Mouse (Mus musculus) liver, postnatal 0 days (tissue): Measurements from ENCODE around the gene Ip6k3. TPM values are rescaled to one million over a fixed set of nuclear protein-coding genes. Genes with fewer than 3 reads are reported as not detected.
A peak's percentile ranks its signal among the peaks of the same experiment; 100 is the strongest.

Source experiments
- ATAC-seq: fragments of 200-750 bp; cut with Nextera tagmentation; 2 replicates; pipeline ENCODE4 v1.8.0; 2017; ENCODE audit warnings: mild to moderate bottlenecking, moderate library complexity
- DNase-seq: peaks from one replicate; pipeline ENCODE4 v3.0.0-alpha.2; 2016
- H3K27ac ChIP-seq: fragments of 300-500 bp; sonication (generic); 2 replicates; pipeline ENCODE4 v1.5.1; 2014; ENCODE audit warnings: antibody characterized with exemption, moderate library complexity, mild to moderate bottlenecking, low read depth
- H3K27me3 ChIP-seq: fragments of 300-500 bp; sonication (generic); 2 replicates; pipeline ENCODE4 v1.6.1; 2014; ENCODE audit warnings: low read length, control low read depth, mixed read lengths; ENCODE audit not compliant: insufficient read depth
- H3K36me3 ChIP-seq: fragments of 300-500 bp; sonication (generic); replicated peaks from 2 replicates; pipeline ENCODE4 v1.6.1; 2014; ENCODE audit warnings: mild to moderate bottlenecking, control low read depth, low read length, moderate library complexity, mixed read lengths; ENCODE audit not compliant: insufficient read depth
- H3K4me1 ChIP-seq: fragments of 300-500 bp; sonication (generic); 2 replicates; pipeline ENCODE4 v1.6.1; 2014; ENCODE audit warnings: antibody characterized with exemption, mild to moderate bottlenecking, control low read depth; ENCODE audit not compliant: insufficient read depth
- H3K4me2 ChIP-seq: fragments of 300-500 bp; sonication (generic); 2 replicates; pipeline ENCODE4 v1.6.1; 2014; ENCODE audit warnings: low read depth, mild to moderate bottlenecking, low read length, moderate library complexity, mixed read lengths
- H3K4me3 ChIP-seq: fragments of 300-500 bp; sonication (generic); 2 replicates; pipeline ENCODE4 v1.5.1; 2014; ENCODE audit warnings: low read depth, low read length
- H3K9ac ChIP-seq: fragments of 300-500 bp; sonication (generic); replicated peaks from 2 replicates; pipeline ENCODE4 v1.6.1; 2014; ENCODE audit warnings: mild to moderate bottlenecking, moderate library complexity
- H3K9me3 ChIP-seq: fragments of 300-500 bp; sonication (generic); 2 replicates; pipeline ENCODE4 v1.6.1; 2016; ENCODE audit warnings: mild to moderate bottlenecking, control low read depth, low read length, mixed read lengths
- CTCF ChIP-seq: sonication (generic); IDR thresholded peaks from 2 replicates; pipeline ENCODE4 v1.5.1; 2016; ENCODE audit warnings: antibody characterized with exemption, low read depth
- EP300 ChIP-seq: IDR thresholded peaks from 2 replicates; pipeline ENCODE4 v1.6.1; 2016; ENCODE audit warnings: antibody characterized with exemption, low read depth, mild to moderate bottlenecking
- WGBS: fragments of 180-500 bp; shearing (Covaris S2); extraction: QIAGEN DNeasy Blood & Tissue Kit; methylation state at CpG from one replicate; pipeline ENCODE4 v1.1.7; 2014; ENCODE audit not compliant: insufficient replicate concordance; 5-methylcytosine and 5-hydroxymethylcytosine counted together
- polyA plus RNA-seq: library from polyadenylated mRNA; unstranded; fragments of >200 nt; fragmentation: Nextera tagmentation; extraction: Ambion mirVana; gene quantifications from 2 replicates; pipeline ENCODE4 v1.2.1, GENCODE M21; 2015

Ip6k3 gene
- polyA plus RNA-seq, 1 experiment from 2014 or later: 0.06 TPM

- no peak overlapping the region for H3K4me3 ChIP-seq
- H3K4me2 ChIP-seq: peak overlapping the region; percentile 26; the same call in 1 of the 2 replicates
- peaks cover 16% of the 10 kb centered on the region for H3K4me1 ChIP-seq
- peak; percentile 66 for DNase-seq
- TF ChIP-seq CTCF (no peak), EP300 (peak; percentile 99)
- no peak overlapping the region for H3K9ac ChIP-seq
- no peaks in the 10 kb centered on the region for H3K27me3 ChIP-seq
- peak overlapping the region; percentile 76 for H3K27ac ChIP-seq
- H3K9me3 ChIP-seq: no peaks in the 10 kb centered on the region
- 37% methylated on average over 8 of the region's 8 CpGs for WGBS
- peak; percentile 96 for ATAC-seq
- H3K36me3 ChIP-seq: no peaks in the 10 kb centered on the region
These were observed 14.4 kb downstream of the Ip6k3 start for GRCm38 (mm10) chr17:27152976-27153723.

DNA sequence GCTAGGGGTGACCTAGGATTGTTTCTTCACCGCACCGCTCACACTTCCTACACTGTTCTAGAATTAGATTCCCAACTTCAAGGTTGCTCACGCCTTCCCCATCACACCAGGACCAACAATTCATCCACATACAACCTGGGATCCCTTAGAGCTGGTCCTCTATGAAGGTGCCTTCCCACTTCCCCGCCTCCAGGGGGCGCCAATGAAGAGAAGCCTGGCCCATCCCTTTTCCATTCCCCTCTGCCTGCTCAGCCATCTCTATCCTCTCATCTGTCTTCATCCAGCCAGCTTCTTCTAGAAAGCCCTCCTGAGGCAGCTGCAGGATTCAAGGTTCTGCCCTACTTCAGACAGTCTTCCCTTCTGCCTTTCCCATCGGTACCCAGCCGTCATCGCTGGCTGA lies 16.2 kb downstream of the Ip6k3 start:
- H3K4me3 ChIP-seq: no peak overlapping the region
- H3K4me2 ChIP-seq: no peak overlapping the region
- H3K36me3 ChIP-seq: no peaks in the 10 kb centered on the region
- H3K9ac ChIP-seq: no peak overlapping the region
- H3K4me1 ChIP-seq: peaks cover 16% of the 10 kb centered on the region
- ATAC-seq (no peak), DNase-seq (peak; percentile 78)
- no peak overlapping the region for H3K27ac ChIP-seq
- 70% methylated on average over 8 of the region's 8 CpGs for WGBS
- no peak for TF ChIP-seq EP300
- TF ChIP-seq CTCF: peak; percentile 80
- H3K27me3 ChIP-seq: no peaks in the 10 kb centered on the region
- no peaks in the 10 kb centered on the region for H3K9me3 ChIP-seq

DNA sequence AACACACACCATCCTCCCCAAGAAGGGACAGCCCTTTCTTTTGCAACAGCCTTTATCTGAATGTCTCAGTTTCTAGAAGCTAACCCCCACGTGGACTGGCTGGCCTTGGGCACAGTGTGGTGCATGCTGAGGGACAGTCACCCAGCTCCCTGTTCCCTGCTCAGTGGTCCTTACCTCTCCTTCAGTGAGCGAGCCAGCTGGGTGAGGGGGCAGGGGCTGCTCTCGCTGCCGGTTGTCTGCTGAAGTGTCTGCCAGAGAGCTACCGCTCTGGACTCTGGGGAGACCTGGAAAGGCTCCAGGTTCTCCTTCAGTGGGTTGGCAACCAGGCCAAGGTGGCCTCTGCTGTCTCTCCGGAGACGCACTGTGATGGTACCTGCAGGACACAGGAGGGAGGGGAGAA lies 16.7 kb downstream of the Ip6k3 start:
- no peak overlapping the region for H3K4me3 ChIP-seq
- H3K36me3 ChIP-seq: no peaks in the 10 kb centered on the region
- H3K4me2 ChIP-seq: no peak overlapping the region
- no peak overlapping the region for H3K27ac ChIP-seq
- TF ChIP-seq CTCF (no peak), EP300 (no peak)
- peaks cover 16% of the 10 kb centered on the region for H3K4me1 ChIP-seq
- H3K27me3 ChIP-seq: no peaks in the 10 kb centered on the region
- ATAC-seq: no peak
- H3K9ac ChIP-seq: no peak overlapping the region
- DNase-seq: no peak
- no peaks in the 10 kb centered on the region for H3K9me3 ChIP-seq
- 68% methylated on average over 7 of the region's 7 CpGs for WGBS

DNA sequence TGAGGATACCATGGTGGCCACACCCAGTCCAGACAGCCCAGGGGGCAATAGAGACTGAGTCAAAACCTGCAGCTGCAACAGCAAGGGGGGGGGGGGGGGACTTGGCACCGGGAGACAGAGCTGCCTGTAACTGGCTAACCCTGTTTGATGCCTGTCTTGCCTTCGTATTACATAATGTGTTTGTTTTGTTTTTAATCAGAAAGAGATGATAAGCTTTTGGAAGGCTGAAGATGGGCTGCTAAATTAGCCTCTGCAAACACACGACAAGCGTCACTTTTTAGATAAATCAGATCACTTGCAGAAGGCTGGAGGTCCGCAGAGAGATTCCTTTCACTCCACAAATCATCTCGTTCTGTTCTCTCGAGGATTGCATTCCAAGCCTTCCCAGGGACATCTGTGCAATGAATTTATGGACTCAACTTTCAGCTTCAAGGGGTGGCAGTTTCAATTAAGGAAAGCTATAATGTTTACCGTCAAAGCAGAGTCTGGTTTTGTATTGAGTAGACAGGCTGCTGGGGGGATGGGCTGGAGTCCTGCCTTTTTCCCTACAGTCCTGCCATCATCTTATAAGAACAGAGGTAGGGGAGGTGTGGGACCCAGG lies 21.2 kb downstream of the Ip6k3 start:
- no peak for TF ChIP-seq EP300
- no peak for TF ChIP-seq CTCF
- no peak overlapping the region for H3K4me2 ChIP-seq
- H3K4me3 ChIP-seq: no peak overlapping the region
- WGBS: 27% methylated on average over 8 of the region's 8 CpGs
- no peak for ATAC-seq
- no peaks in the 10 kb centered on the region for H3K9me3 ChIP-seq
- no peak overlapping the region for H3K9ac ChIP-seq
- no peak overlapping the region for H3K27ac ChIP-seq
- no peak for DNase-seq
- H3K36me3 ChIP-seq: no peaks in the 10 kb centered on the region
- no peaks in the 10 kb centered on the region for H3K27me3 ChIP-seq
- no peaks in the 10 kb centered on the region for H3K4me1 ChIP-seq

DNA sequence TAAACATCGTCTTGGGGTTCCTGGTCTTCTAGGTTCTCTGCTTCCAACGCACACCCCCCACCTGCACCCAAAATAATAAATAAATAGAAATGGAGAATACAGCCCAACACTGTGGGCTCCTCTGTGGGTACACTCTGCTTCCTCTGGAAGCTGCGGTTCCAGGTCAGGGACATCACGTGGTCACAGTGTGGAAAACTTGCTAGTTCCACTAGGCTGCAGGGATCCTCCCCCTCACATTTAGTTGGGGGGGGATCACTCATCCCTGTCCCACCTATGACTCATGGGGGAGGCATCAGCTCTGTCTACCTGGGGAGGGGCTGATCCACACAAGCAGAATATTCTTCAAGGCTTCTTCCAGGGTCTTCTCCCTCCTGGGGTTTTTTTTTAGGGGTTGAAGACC lies 23.4 kb downstream of the Ip6k3 start:
- Histone ChIP-seq H3K4me1 (no peaks in the 10 kb centered on the region), H3K4me2 (no peak overlapping the region), H3K27ac (no peak overlapping the region), H3K36me3 (no peaks in the 10 kb centered on the region), H3K27me3 (no peaks in the 10 kb centered on the region), H3K4me3 (no peak overlapping the region), H3K9me3 (no peaks in the 10 kb centered on the region), H3K9ac (no peak overlapping the region)
- ATAC-seq (no peak), DNase-seq (no peak)
- WGBS: 52% methylated on average over 4 of the region's 4 CpGs
- TF ChIP-seq CTCF (no peak), EP300 (no peak)

- no peak for TF ChIP-seq EP300
- H3K36me3 ChIP-seq: no peaks in the 10 kb centered on the region
- WGBS: 51% methylated on average over 10 of the region's 10 CpGs
- no peaks in the 10 kb centered on the region for H3K9me3 ChIP-seq
- H3K9ac ChIP-seq: no peak overlapping the region
- H3K27me3 ChIP-seq: no peaks in the 10 kb centered on the region
- no peak overlapping the region for H3K4me3 ChIP-seq
- no peak overlapping the region for H3K4me2 ChIP-seq
- DNase-seq: no peak
- no peak overlapping the region for H3K27ac ChIP-seq
- no peak for ATAC-seq
- no peaks in the 10 kb centered on the region for H3K4me1 ChIP-seq
These were observed 25.6 kb downstream of the Ip6k3 start for GRCm38 (mm10) chr17:27141971-27142450.
